Mouse (Mus musculus): ENCODE measurements at regions not wholly inside any gene's neighbourhood (a gene's known extent, or its start where the extent isn't known, plus 50 kb on each side); places are given as distances from the start of the nearest gene placed in this dataset.

DNA sequence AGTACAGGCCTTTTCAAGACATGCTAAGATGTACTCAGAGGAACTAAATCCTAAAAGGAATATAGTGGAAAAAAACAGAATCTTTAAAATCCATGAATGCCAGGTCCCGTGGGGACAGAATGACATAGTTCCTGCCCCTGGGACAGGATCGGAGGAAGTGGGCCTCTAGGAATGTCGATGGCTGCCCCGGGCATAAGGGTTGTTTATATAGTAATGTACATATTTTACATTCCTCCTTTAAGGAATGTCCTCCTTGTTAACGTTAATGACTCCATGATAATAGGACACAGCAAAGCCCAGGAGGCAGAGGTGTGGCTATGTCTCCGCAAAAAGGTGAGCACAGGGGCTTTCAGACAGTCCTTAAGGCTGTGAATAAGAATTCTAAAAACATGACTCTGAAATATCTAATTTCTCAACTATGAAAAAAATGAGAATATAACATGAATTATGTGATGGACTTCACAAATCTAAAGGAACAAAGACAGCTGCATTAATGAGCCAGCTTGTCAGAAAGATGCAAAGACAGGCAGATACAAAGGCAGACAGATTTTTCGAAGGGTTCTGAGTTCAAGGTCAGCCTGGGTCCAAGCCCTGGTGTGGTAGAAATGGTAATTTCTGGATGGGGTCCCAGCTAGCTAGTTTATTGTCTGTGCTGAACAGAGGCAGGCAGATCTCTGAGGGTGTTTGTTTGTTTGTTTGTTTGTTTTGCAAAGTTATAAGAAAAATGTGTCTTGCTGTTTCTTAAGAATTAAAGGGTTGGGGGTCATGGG is 111.3 kb upstream of the Pcgf5 start:
- no peak for TF ChIP-seq GATA1 (IDR thresholded peaks at IDR 0.05; ENCODE audit: borderline replicate concordance, low read length)
- TF ChIP-seq FLI1 (IDR thresholded peaks at IDR 0.05; ENCODE audit: low read length) = no peak

Data from megakaryocyte, embryonic 14.5 days (primary cell).